Mouse (Mus musculus) ZHBTc4 (cell line): ENCODE data around the gene Pcnt.

ENCODE experiments used
- DNase-seq: peaks from one replicate; pipeline ENCODE4 v3.0.0-alpha.2; 2011; ENCODE audit warnings: low read depth, low spot score

Gene Pcnt

DNA sequence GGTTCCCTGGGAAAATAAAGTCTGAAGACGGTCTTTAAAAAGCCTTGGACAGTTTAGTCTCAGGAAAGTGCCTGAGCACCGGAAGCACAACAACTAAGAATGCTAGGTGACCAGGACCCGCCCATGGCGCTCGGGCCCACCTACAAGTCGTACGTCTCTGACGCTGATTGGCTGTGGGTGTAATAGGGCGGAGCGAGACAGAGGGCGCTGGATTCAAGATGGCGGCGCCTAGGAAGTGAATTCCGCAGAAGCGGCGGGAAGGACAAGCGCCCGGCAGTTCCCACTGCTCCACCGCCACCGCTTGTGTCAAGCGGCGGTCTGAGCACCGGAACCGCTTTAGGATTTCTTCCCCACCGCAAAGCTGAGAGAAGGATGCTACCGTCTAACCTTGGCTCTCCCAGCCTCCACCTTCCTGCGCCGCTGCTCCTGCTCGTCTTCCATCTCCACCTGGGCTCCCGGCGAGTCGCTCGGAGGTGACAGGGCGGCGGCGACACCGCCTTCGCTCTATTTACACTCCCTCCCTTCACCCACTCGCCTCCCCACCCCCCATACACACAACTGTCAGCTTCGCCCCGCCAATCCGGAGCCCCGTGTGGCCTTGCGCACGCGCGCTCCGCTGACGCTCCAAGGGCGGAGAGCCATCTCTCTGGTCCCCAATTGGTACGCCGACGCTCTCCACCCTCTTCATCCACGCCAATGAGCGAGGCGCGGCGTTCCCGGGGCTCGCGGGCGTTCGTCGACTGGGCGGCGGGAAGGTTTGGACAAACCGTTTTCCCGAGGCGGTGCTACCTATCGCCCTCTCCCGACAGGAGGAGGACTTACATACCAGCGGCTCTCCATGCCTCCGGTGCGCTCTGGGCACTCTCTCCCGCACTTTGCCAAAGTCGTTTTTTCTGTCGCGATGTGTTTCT, at the start of gene Pcnt:
Gene Pcnt (minus strand): TSS at position 609 of the 911 bp plus-strand sequence.
- DNase-seq, result peak; percentile 100

GRCm38 (mm10) chr10:76489205-76489604, 46.6 kb upstream of the Pcnt start:
- no peak for DNase-seq

- DNase-seq, result no peak
These were observed 45.7 kb upstream of the Pcnt start for GRCm38 (mm10) chr10:76488265-76488664.

DNA sequence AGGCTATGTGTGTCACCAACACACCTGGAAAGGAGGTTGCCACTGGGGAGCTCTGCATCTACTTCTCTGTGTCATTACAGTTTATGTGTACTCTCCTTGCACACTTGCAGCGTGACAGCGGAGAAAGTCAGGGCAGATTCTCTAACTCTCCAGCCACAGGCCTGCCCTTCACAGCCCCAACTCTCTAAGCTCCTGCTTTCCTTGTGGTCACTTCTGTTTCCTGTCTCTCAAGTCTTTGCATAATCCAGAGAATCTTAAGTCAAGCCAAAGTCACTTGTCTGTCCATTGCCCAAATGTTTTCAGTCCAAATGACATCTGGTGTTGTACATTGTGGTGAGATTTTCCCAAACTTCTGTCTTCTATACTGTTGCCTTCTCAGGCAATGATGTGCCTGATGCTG, 43.7 kb upstream of the Pcnt start:
- no peak for DNase-seq

- no peak for DNase-seq
These were observed 38.9 kb upstream of the Pcnt start for GRCm38 (mm10) chr10:76481480-76481879.

DNA sequence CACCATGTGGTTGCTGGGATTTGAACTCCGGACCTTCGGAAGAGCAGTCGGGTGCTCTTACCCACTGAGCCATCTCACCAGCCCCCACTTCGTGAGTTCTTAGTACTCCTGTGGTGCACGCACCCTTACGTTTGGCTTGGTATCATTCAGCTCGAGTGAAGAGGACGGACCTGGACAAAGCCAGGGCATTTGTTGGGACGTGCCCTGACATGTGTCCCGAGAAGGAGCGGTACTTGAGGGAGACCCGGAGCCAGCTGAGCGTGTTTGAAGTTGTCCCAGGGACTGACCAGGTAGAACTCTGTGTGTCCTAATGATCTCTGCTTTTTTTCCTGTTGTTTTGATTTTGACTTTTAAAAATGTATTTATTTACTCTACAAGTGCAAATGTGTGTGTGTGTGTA, 38.3 kb upstream of the Pcnt start:
- DNase-seq, result peak; percentile 65

DNA sequence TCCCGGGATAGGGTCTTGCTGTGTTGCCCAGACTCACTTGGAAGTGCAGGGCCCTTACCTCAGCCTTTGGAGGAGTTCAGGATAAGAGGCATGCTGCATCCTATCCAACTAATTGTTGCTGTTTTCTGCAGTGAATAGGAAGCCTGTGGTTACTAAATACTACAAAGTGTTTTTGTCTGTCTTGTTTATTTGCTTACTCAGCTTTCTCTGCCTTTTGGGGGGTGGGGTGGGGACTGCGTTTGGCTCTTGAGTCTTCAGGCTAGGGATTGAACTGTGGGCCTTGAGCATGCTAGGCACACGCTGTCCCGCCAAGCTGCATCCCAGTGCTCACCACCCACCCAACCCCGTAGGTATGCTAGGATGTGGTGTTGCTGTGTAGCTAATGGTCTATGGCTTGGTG, 31.2 kb upstream of the Pcnt start:
- DNase-seq, result no peak

DNA sequence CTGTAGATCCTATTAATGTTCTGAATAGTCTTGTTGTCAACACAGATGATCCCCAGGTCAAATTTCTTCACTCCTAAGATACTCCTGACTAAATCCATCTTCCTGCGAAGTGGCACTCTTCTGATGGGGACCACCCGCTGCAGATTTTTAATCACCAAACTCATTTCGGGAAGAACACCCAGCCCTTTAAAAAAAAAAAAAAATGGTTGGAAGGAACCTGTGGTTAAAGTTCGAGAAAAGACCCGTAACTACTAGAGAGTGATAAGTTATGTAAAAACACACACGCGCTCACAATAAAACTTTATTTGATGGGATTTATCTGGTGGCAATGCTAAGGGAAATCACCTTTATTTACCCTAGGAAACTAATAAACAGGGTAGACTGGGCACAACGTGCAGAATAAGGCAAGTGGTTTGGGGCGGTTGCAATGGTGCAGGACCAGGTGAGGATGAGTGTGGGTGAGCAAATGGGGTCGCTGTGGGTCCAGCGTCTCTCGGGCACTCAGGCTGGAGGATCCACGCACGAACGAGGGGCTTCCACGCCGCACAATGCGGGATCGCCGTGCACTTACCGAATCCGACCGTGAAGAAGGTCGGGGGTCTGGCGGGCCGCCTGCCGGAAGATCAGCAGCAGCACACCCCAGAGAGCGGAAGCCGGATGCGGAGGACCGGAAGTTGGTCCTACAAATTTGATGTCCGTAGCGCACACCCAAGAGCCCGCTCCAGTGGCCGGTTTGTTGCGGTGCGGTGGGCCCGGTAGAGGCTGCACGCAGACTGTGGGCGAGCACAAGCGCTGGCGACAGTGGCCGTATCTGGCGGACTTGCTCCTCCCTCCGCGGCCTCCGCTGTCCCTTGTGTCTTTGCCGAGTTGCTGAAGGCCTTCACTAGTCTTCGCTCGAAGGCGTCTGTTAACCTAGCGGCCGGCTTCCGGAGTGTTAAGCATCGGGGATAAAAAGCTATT, 25.9 kb upstream of the Pcnt start, which contains the start of the genes Mcm3ap and Ybey:
Gene Mcm3ap (plus strand): TSS at position 725 of the 960 bp plus-strand sequence.
Gene Ybey (minus strand): TSS at position 912 of the 960 bp plus-strand sequence.
- peak; percentile 95 for DNase-seq

GRCm38 (mm10) chr10:76462721-76463120, 20.1 kb upstream of the Pcnt start:
- DNase-seq, result peak; percentile 68

DNA sequence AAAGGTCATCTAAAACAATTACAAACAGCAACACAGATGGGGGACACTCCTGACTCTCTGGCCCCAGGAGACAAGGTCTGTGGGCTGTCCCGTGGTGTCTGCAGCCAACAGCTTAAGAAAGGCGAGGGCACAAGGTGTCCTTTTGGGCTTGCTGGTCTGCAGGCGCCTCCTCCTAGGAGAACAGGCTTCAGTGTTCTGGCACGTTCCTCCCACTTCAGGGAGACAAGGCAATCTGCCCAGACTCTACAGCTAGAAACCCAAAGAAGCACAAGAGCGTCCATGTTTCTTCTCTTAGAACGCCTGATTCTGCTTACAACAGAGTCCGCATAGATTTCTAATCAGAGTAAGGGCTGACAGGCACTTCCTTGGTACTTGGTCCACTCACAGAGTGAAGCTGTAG, 19.7 kb upstream of the Pcnt start:
- DNase-seq, result no peak

DNA sequence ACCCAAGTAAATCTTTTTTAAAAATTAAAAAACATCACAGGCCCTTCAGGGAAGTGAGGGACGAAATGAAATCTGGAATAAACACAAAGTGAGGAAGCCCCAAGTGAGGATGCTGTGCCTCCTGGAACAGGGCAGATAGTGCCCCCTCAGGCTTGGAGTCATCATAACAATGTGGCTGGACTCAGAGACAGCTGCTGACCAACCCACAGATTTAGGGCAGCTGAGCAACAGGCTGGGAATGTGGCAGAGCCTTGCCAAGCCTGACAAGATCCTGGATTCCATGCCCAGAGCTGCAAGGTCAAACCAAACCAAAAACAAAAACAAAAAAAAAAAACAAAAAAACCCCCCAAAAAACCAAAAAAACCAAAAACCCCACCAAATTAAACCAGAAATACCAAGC, 18.7 kb upstream of the Pcnt start:
- DNase-seq, result no peak

DNA sequence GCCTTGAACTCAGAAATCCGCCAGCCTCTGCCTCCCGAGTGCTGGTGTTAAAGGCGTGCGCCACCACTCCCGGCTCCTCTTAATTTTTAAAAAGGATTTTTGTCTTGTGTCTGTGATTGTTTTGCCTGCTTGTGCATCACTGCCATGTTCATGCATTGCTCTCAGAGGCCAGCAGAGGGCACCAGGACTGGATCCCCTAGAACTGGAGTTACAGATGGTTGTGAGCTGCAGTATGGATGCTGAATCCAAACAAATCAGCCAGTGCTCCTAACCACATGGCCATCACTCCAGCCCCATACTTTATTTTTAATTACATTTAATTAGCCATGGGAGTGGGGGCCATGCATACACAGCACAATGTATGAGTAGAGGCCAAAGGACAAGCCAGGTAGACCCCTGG, 12.7 kb upstream of the Pcnt start:
- DNase-seq, result peak; percentile 71

DNA sequence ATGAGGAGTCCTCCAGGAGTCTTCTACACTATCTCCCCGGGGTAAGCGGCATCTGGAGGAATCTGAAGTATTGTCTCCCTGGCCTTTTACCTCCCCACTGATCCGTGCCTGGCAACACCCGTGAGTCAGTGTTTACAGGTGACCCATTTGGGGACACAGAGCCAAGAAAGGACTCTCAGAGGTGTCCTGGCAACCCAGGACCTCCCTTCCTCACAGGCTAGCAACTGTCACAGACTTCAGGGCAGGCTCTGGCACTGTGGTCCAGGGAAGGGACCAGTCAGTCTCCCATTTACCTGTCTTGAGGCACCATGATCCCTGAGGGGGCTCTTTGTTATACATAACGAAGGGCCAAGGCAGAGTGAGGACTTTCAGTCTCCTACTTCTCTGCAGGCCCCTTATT, 6.3 kb upstream of the Pcnt start, which contains the start of gene 2610028H24Rik:
Gene 2610028H24Rik (plus strand): TSS at position 231 of the 400 bp plus-strand sequence.
- DNase-seq, result no peak

DNA sequence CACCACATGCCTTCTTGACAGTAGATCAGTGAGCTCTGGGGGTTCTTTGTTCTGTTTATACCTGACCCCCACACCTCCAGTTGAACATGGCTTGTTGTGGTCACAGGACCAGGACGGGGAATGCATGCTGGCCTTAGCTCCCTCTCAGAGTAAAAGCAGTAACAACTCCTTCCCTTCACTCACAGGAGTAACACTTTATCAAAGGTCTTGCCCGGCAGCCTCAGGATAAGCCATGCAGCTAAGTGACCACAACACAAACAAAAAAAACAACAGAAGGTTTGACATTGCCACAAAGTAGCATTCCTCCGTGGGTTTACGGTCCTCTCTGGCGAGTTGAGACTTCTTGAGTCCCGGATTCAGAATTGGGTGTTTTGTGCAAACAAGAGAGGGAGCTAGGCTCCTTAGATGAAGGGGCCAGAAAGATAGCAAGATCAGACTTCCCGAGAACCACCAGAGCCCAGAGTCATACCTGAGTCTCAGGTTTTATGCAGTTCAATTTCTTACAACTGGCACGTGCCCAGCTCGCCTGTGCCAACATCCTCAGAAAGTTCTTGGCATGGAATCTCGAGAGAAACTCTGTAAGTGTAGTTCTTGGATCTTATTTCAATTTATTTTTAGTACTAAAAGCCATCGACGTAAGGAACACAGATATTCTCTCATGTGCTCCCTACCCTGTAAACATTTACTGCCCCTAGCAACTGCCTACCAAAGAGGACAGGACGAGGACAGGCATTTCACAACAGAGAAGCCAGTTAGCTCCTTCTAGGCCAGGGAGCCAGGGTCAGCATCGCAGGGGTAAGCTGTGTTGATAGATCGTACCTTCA, 5.0 kb upstream of the Pcnt start:
- DNase-seq, result no peak

DNA sequence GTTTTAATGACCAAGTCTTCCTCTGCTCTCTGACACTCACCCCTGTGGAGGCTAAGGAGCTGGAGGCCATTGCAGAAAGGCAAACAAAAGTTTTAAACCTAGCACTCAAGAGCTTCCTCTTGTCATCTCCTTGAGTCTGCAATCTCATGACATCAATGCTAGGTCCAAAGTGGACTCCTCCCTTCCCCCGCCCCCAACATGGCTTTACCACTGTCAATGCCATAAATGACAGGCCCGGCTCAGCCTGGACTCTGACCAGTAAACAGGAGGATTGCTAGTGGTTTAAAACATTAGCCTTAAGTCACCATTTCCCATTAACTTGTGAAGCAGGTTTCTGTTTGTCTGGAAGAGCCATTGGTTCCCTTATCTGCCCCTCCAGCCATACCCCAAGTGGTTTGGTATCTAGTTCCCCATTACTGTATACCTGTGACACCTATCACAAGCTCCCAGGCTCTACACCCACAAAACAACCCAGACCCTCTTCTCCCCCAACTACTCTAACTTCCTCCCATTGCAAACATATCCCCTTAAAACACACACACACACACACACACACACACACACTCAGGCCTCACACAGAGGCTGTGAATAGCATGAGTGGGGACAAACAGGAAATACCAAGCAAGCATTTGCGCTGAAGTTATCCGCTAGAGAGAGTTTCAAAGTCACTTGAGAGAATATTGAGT, 3.6 kb upstream of the Pcnt start:
- no peak for DNase-seq

DNA sequence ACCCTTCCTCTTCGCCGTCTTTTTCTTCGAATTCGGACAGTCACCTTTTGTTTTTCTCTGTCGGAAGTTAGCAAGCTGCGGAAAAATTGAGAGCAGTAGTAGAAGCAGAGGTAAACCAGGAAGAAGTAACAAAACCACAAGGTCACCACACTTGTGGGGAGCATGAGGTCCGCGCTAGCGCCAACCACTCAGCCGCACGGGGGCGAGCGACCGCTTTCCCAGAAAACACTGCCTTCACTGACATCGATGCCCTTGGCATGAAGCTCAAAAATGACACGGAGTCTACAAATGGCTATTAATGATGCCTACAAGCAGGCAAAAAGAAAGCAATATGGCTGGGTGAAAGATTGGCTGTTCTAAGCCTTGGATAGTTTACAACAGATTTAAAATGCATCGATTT, 2.3 kb downstream of the Pcnt start, which contains the start of gene AC141477.1:
Gene AC141477.1 (minus strand): TSS at position 164 of the 400 bp plus-strand sequence.
- DNase-seq, result peak; percentile 43

GRCm38 (mm10) chr10:76439107-76439890, 3.3 kb downstream of the Pcnt start:
- DNase-seq, result peak; percentile 89

DNA sequence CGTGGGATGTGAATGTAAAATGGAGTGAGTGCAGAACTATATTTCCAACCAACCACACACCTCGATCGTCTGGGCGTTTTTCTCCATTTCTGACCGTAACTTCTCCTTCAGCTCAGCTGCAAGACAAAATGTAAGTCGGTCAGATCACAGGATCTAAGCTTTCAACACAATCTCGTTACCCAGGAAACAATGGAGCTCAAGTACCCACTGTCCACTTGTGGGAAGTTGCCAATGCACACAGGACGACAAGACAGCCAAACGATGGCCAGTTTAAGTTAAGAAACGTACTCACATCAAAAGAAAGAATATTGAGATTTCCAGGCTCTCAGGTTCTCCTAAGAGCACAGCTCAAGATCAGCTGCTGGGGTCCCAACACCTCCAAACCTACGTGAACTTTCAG, 8.7 kb downstream of the Pcnt start:
- DNase-seq, result no peak

DNA sequence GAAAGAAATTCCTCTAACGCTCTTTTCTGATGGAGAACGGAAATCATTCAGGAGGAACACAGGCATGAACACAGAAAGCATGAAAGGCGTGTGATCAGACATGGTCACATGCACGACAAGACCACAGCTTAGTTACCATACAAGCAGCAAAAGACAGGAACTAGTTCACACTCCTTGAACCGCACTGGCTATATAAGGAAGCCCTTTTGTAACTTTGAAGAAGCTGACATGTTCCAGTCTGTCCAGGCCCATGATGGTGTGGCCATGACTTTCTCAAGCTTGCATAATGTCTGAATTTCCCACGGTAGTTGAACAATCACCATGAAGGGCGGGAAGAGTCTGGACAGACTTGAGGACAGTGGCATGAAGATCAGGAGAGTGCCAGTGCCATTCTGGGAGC, 16.9 kb downstream of the Pcnt start:
- no peak for DNase-seq

DNA sequence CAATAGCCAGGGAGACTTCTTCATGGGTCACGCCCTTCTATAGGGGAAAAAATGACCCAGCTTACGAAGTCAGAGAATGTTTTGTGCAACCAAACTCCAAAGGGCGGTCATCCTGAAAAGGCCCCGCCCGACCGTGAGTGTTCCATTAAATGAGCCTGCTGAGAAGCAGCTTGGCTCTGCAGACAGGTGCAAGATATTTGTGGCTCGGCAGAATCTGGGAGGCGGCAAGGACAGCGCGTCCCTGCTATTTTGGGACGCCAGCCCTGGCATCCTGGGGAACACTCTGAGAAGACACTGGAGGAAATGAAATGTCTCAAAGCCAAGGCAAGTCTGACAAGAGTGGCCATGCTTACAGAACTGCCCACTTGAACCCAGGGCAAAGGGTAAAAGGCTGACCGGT, 25.8 kb downstream of the Pcnt start:
- no peak for DNase-seq
